ENCODE assay signal across 13 mouse cellular contexts in genomic region chr3:147092188-147093075, GRCm38 (mm10).
A peak's percentile ranks its signal among the peaks of the same experiment; 100 is the strongest.
DNase-seq lines count a peak whose midpoint lies in the region; ATAC-seq and TF ChIP-seq lines count a peak whose summit lies in the region.
"Had no signal": no experiment of that assay in that cellular context is flagged by ENCODE, and none has a peak within 500 bp of the region (broad histone marks: within the 10 kb centered on the region; RNA-seq: fewer than 3 reads in every experiment).

No protein-coding gene starts in this region.

- no peak overlapping the region; the same call in 1 of the 2 replicates for H3K4me3 ChIP-seq in layer of hippocampus, adult 2 months
- H3K4me3 ChIP-seq in midbrain, postnatal 0 days (ENCODE audit: low read depth, low read length): no peak overlapping the region

- DNase-seq in cerebellum, postnatal 14 days: peak; percentile 45 to 54
- DNase-seq in cerebellum, adult 8-10 months: no peak
- peak in 1 of 2 experiments; percentile 37 for DNase-seq in layer of hippocampus, adult 2 months (ENCODE audit: low spot score in 2 of 2)
- no peak for DNase-seq in layer of hippocampus, postnatal 25 days (ENCODE audit: extremely low spot score in 1 of 2, low spot score in 1 of 2)
- peak; percentile 16 for DNase-seq in adipocyte (ENCODE audit: low spot score)
- DNase-seq in midbrain, postnatal 0 days (ENCODE audit: low spot score): peak; percentile 67
- DNase-seq in left cerebral cortex, adult 11 months (ENCODE audit: low spot score): no peak
- DNase-seq in adrenal gland, postnatal 10 days: no peak
- DNase-seq: adrenal gland, postnatal 14 days; kidney, postnatal 4 days; liver had no signal

- peak overlapping the region; percentile 23; the same call in 1 of the 2 replicates for H3K27ac ChIP-seq in layer of hippocampus, adult 2 months
- no peak overlapping the region for H3K27ac ChIP-seq in midbrain, postnatal 0 days (ENCODE audit: low read depth, low read length)

- no peaks in the 10 kb centered on the region for H3K36me3 ChIP-seq in midbrain, postnatal 0 days (ENCODE audit: insufficient read depth, low read length)
- H3K36me3 ChIP-seq: G1E had no signal

- H3K9ac ChIP-seq in midbrain, postnatal 0 days (replicated peaks; ENCODE audit: low read length, poor library complexity, severe bottlenecking): no peak overlapping the region

- ATAC-seq in midbrain, postnatal 0 days (ENCODE audit: low FRiP score): no peak
- ATAC-seq: inflammation-experienced regulatory T-cells, adult 6 months had no signal

- no peak overlapping the region for H3K4me2 ChIP-seq in midbrain, postnatal 0 days (ENCODE audit: low read depth, low read length, poor library complexity, severe bottlenecking)

- WGBS in midbrain, postnatal 0 days: 41% methylated on average over 8 of the region's 8 CpGs

- no peaks in the 10 kb centered on the region for H3K9me3 ChIP-seq in midbrain, postnatal 0 days (ENCODE audit: low read length)

- 0 out of 2 replicates have a peak, but pooled peaks cover 3% of the 10 kb centered on the region for H3K27me3 ChIP-seq in midbrain, postnatal 0 days (ENCODE audit: insufficient read depth, low read length)

- H3K4me1 ChIP-seq in midbrain, postnatal 0 days (ENCODE audit: insufficient read depth, low read length): no peaks in the 10 kb centered on the region

- peak; percentile 76 for TF ChIP-seq CTCF in layer of hippocampus, adult 2 months (conservative IDR thresholded peaks at IDR 0.05)
- peak; percentile 75 for TF ChIP-seq CTCF in midbrain, postnatal 0 days (IDR thresholded peaks at IDR 0.05)

Comparison
In these comparisons a context has a peak if more than half of its experiments do, and no peak if none do; other contexts are left out.
1. DNase-seq: peak in cerebellum, postnatal 14 days (2 of 2), adipocyte (single experiment) and midbrain, postnatal 0 days (single experiment); none in cerebellum, adult 8-10 months (single experiment), layer of hippocampus, postnatal 25 days (0 of 2), left cerebral cortex, adult 11 months (single experiment) and adrenal gland, postnatal 10 days (single experiment).